Mouse (Mus musculus): ENCODE measurements around the gene Adamts17. TPM values are rescaled to one million over a fixed set of nuclear protein-coding genes. Genes with fewer than 3 reads are reported as not detected.

Adamts17 gene
- total and polyA plus RNA-seq, 3 experiments: not detected

- DNase-seq (ENCODE audit: extremely low read depth): peak; percentile 10
- in situ Hi-C loops (cut with MboI; ENCODE audit: low pct_ligation_motif_present, low pct_unique_long_range_greater_than_20kb, low sequenced_read_pairs) (no loop called here), dilution Hi-C loops (cut with MboI; ENCODE audit: extremely low pct_ligation_motif_present, extremely low pct_unique_long_range_greater_than_20kb, low sequenced_read_pairs) (no loop called here)
- Histone ChIP-seq H3K9ac (ENCODE audit: insufficient read depth, low read depth) (no peak overlapping the region), H3K4me1 (ENCODE audit: control insufficient read depth in 1 of 2, insufficient read depth in 2 of 2) (peaks cover 4 to 13% of the 10 kb centered on the region in 2 experiments; a peak in 2 of 4 replicates), H3K9me3 (replicated peaks; ENCODE audit: low read length) (no peaks in the 10 kb centered on the region), H3K27me3 (replicated peaks) (no peaks in the 10 kb centered on the region), H3K79me2 (replicated peaks; ENCODE audit: control insufficient read depth, extremely low read depth, insufficient read depth, poor library complexity, severe bottlenecking) (no peaks in the 10 kb centered on the region), H3K27ac (ENCODE audit: insufficient read depth, low read depth) (no peak overlapping the region), H3K4me3 (replicated peaks in 1 of 3; ENCODE audit: low read depth in 2 of 3, low read length in 2 of 3, poor library complexity in 1 of 3) (no peak overlapping the region), H3K4me2 (ENCODE audit: insufficient read depth, low read depth, poor library complexity, severe bottlenecking) (no peak overlapping the region), H3K36me3 (replicated peaks in 1 of 2; ENCODE audit: control insufficient read depth in 1 of 2, insufficient read depth in 1 of 2, low read length in 1 of 2) (no peaks in the 10 kb centered on the region)
- no peak for TF ChIP-seq GABPA (IDR thresholded peaks at IDR 0.05; ENCODE audit: insufficient replicate concordance, low read depth, low read length)
- no peak for TF ChIP-seq KAT2A (IDR thresholded peaks at IDR 0.05; ENCODE audit: insufficient replicate concordance, low read length)
- no peak for TF ChIP-seq EP300 (IDR thresholded peaks at IDR 0.05; ENCODE audit: low read length)
- TF ChIP-seq USF2 (conservative IDR thresholded peaks at IDR 0.05; ENCODE audit: low read depth, low read length): no peak
- TF ChIP-seq MEF2A (IDR thresholded peaks at IDR 0.05; ENCODE audit: borderline replicate concordance, low read depth, low read length): no peak
- TF ChIP-seq NRF1 (IDR thresholded peaks at IDR 0.05; ENCODE audit: low read depth, low read length): no peak
- no peak for TF ChIP-seq ZNF384 (IDR thresholded peaks at IDR 0.05; ENCODE audit: low read depth, low read length)
- TF ChIP-seq E2F4 (IDR thresholded peaks at IDR 0.05; ENCODE audit: insufficient replicate concordance, low read depth, low read length): no peak
- TF ChIP-seq CTCF (conservative IDR thresholded peaks at IDR 0.05 in 1 of 2, IDR thresholded peaks at IDR 0.05 in 1 of 2; ENCODE audit: low read depth in 2 of 2, low read length in 2 of 2): no peak
- TF ChIP-seq TCF12 (IDR thresholded peaks at IDR 0.05; ENCODE audit: low read depth, low read length): no peak
- TF ChIP-seq ETS1 (conservative IDR thresholded peaks at IDR 0.05; ENCODE audit: low read depth, low read length): no peak
- TF ChIP-seq POLR2AphosphoS2 (IDR thresholded peaks at IDR 0.05; ENCODE audit: low read depth, low read length): no peak
- TF ChIP-seq MAFK (IDR thresholded peaks at IDR 0.05; ENCODE audit: insufficient replicate concordance, low read length): no peak
- no peak for TF ChIP-seq BHLHE40 (IDR thresholded peaks at IDR 0.05; ENCODE audit: low read depth, low read length)
- TF ChIP-seq UBTF (IDR thresholded peaks at IDR 0.05; ENCODE audit: low read depth, low read length): no peak
Measured at GRCm38 (mm10) chr7:66789860-66790748, 49.4 kb upstream of the Adamts17 start.

GRCm38 (mm10) chr7:66791022-66791421 is 48.5 kb upstream of the Adamts17 start:
- no peaks in the 10 kb centered on the region for H3K9me3 ChIP-seq (replicated peaks; ENCODE audit: low read length)
- H3K4me1 ChIP-seq (ENCODE audit: control insufficient read depth in 1 of 2, insufficient read depth in 2 of 2): peaks cover 4 to 13% of the 10 kb centered on the region in 2 experiments; a peak in 2 of 4 replicates
- no peak overlapping the region for H3K4me2 ChIP-seq (ENCODE audit: insufficient read depth, low read depth, poor library complexity, severe bottlenecking)
- no peaks in the 10 kb centered on the region for H3K27me3 ChIP-seq (replicated peaks)
- no peak overlapping the region for H3K4me3 ChIP-seq (replicated peaks in 1 of 3; ENCODE audit: low read depth in 2 of 3, low read length in 2 of 3, poor library complexity in 1 of 3)
- H3K36me3 ChIP-seq (replicated peaks in 1 of 2; ENCODE audit: control insufficient read depth in 1 of 2, insufficient read depth in 1 of 2, low read length in 1 of 2): no peaks in the 10 kb centered on the region
- H3K9ac ChIP-seq (ENCODE audit: insufficient read depth, low read depth): no peak overlapping the region
- H3K79me2 ChIP-seq (replicated peaks; ENCODE audit: control insufficient read depth, extremely low read depth, insufficient read depth, poor library complexity, severe bottlenecking): no peaks in the 10 kb centered on the region
- in situ Hi-C loops (cut with MboI; ENCODE audit: low pct_ligation_motif_present, low pct_unique_long_range_greater_than_20kb, low sequenced_read_pairs): no loop called here
- dilution Hi-C loops (cut with MboI; ENCODE audit: extremely low pct_ligation_motif_present, extremely low pct_unique_long_range_greater_than_20kb, low sequenced_read_pairs): no loop called here
- no peak for TF ChIP-seq NRF1 (IDR thresholded peaks at IDR 0.05; ENCODE audit: low read depth, low read length)
- TF ChIP-seq KAT2A (IDR thresholded peaks at IDR 0.05; ENCODE audit: insufficient replicate concordance, low read length): no peak
- TF ChIP-seq SIN3A (IDR thresholded peaks at IDR 0.05; ENCODE audit: low read length): no peak
- TF ChIP-seq POLR2AphosphoS2 (IDR thresholded peaks at IDR 0.05; ENCODE audit: low read depth, low read length): no peak
- no peak for TF ChIP-seq JUN (IDR thresholded peaks at IDR 0.05; ENCODE audit: insufficient read depth, low read depth, low read length)
- no peak for TF ChIP-seq USF2 (conservative IDR thresholded peaks at IDR 0.05; ENCODE audit: low read depth, low read length)
- no peak for TF ChIP-seq JUND (conservative IDR thresholded peaks at IDR 0.05; ENCODE audit: low read depth, low read length)
- no peak for TF ChIP-seq RCOR1 (conservative IDR thresholded peaks at IDR 0.05; ENCODE audit: low read depth, low read length)
- TF ChIP-seq ZC3H11A (IDR thresholded peaks at IDR 0.05; ENCODE audit: low read depth, low read length): no peak
- no peak for TF ChIP-seq BHLHE40 (IDR thresholded peaks at IDR 0.05; ENCODE audit: low read depth, low read length)
- no peak for TF ChIP-seq CHD2 (IDR thresholded peaks at IDR 0.05; ENCODE audit: low read length)
- TF ChIP-seq MAX (IDR thresholded peaks at IDR 0.05; ENCODE audit: low read length): no peak
- no peak for TF ChIP-seq RAD21 (IDR thresholded peaks at IDR 0.05; ENCODE audit: low read depth, low read length)
- no peak for TF ChIP-seq MEF2A (IDR thresholded peaks at IDR 0.05; ENCODE audit: borderline replicate concordance, low read depth, low read length)
- TF ChIP-seq IRF4 (IDR thresholded peaks at IDR 0.05; ENCODE audit: low read depth, low read length): no peak
- no peak for TF ChIP-seq ZNF384 (IDR thresholded peaks at IDR 0.05; ENCODE audit: low read depth, low read length)
- no peak for DNase-seq (ENCODE audit: extremely low read depth)
- H3K27ac ChIP-seq (ENCODE audit: insufficient read depth, low read depth): no peak overlapping the region
